Mouse (Mus musculus): Measurements from ENCODE around the gene Pkm. TPM values are rescaled to one million over a fixed set of nuclear protein-coding genes. Genes with fewer than 3 reads are reported as not detected.

Gene Pkm
- total RNA-seq, 2 experiments from 2014 or later = 2,790 to 2,981 TPM

- DNase-seq (ENCODE audit: low spot score) = no peak
Measured at GRCm38 (mm10) chr9:59664664-59665256, 8.6 kb downstream of the Pkm start.

GRCm38 (mm10) chr9:59666016-59666415, 9.8 kb downstream of the Pkm start:
- DNase-seq (ENCODE audit: low spot score) = no peak

GRCm38 (mm10) chr9:59666813-59667212, 10.6 kb downstream of the Pkm start:
- peak; percentile 56 for DNase-seq (ENCODE audit: low spot score)

GRCm38 (mm10) chr9:59667250-59667649, 11.1 kb downstream of the Pkm start:
- DNase-seq (ENCODE audit: low spot score) = peak; percentile 72

- no peak for DNase-seq (ENCODE audit: low spot score)
Measured at GRCm38 (mm10) chr9:59667904-59668303, 11.7 kb downstream of the Pkm start.

- no peak for DNase-seq (ENCODE audit: low spot score)
Measured at GRCm38 (mm10) chr9:59668473-59668872, 12.3 kb downstream of the Pkm start.

GRCm38 (mm10) chr9:59669172-59669571, 13.0 kb downstream of the Pkm start:
- no peak for DNase-seq (ENCODE audit: low spot score)

- DNase-seq (ENCODE audit: low spot score) = peak; percentile 86
Measured at GRCm38 (mm10) chr9:59672195-59672894, 16.2 kb downstream of the Pkm start.

- DNase-seq (ENCODE audit: low spot score) = no peak
Measured at GRCm38 (mm10) chr9:59673427-59673826, 17.3 kb downstream of the Pkm start.

GRCm38 (mm10) chr9:59675598-59675997, 19.4 kb downstream of the Pkm start:
- peak; percentile 53 for DNase-seq (ENCODE audit: low spot score)

GRCm38 (mm10) chr9:59678313-59678712, 22.1 kb downstream of the Pkm start:
- peak; percentile 56 for DNase-seq (ENCODE audit: low spot score)

- DNase-seq (ENCODE audit: low spot score) = peak; percentile 73
Measured at GRCm38 (mm10) chr9:59679678-59680533, 23.7 kb downstream of the Pkm start, which contains the start of gene Gramd2. Gene Gramd2 (plus strand): TSS chr9:59680144.

- DNase-seq (ENCODE audit: low spot score) = no peak
Measured at GRCm38 (mm10) chr9:59680534-59680875, 24.3 kb downstream of the Pkm start.

GRCm38 (mm10) chr9:59684020-59684419, 27.9 kb downstream of the Pkm start:
- no peak for DNase-seq (ENCODE audit: low spot score)

- DNase-seq (ENCODE audit: low spot score) = no peak
Measured at GRCm38 (mm10) chr9:59687416-59688046, 31.4 kb downstream of the Pkm start.

- peak; percentile 76 for DNase-seq (ENCODE audit: low spot score)
Measured at GRCm38 (mm10) chr9:59691635-59692094, 35.5 kb downstream of the Pkm start.

GRCm38 (mm10) chr9:59692145-59692544, 36.0 kb downstream of the Pkm start:
- no peak for DNase-seq (ENCODE audit: low spot score)

GRCm38 (mm10) chr9:59694571-59695450, 38.6 kb downstream of the Pkm start:
- no peak for DNase-seq (ENCODE audit: low spot score)

- DNase-seq (ENCODE audit: low spot score) = peak; percentile 42
Measured at GRCm38 (mm10) chr9:59695451-59695813, 39.3 kb downstream of the Pkm start.

GRCm38 (mm10) chr9:59696381-59696780, 40.2 kb downstream of the Pkm start:
- no peak for DNase-seq (ENCODE audit: low spot score)

- no peak for DNase-seq (ENCODE audit: low spot score)
Measured at GRCm38 (mm10) chr9:59701094-59701493, 44.9 kb downstream of the Pkm start.
